Mouse (Mus musculus) cortical plate, adult 2 months (tissue): ENCODE data around the gene Acnat2.
"Not testable (repeated sequence)": the region's sequence is repeated elsewhere in the genome, so short reads cannot be mapped to it uniquely, and the experiment has no call there.

ENCODE experiments used
- CTCF ChIP-seq: fragments of 200-500 bp; IDR thresholded peaks from 2 replicates; pipeline ENCODE4 v1.5.1; 2011; ENCODE audit warnings: mild to moderate bottlenecking, control low read depth, low read length; ENCODE audit not compliant: insufficient read depth; ENCODE audit errors: extremely low read depth
- POLR2A ChIP-seq: fragments of 200-500 bp; IDR thresholded peaks from 2 replicates; pipeline ENCODE4 v1.6.1; 2011; ENCODE audit warnings: mild to moderate bottlenecking, low read length, control low read depth; ENCODE audit not compliant: insufficient read depth; ENCODE audit errors: extremely low read depth

- TF ChIP-seq CTCF, POLR2A: not testable (repeated sequence)
Measured at GRCm38 (mm10) chr4:49451133-49451847, 43.3 kb upstream of the Acnat2 start.
